Mouse (Mus musculus): ENCODE data around the gene Acss2.

GRCm38 (mm10) chr2:155613326-155613755, 95.6 kb downstream of the Acss2 start:
- TF ChIP-seq CTCF (IDR thresholded peaks at IDR 0.05; ENCODE audit: control insufficient read depth, insufficient read depth, insufficient read length) (no peak), MYOG (IDR thresholded peaks at IDR 0.05; ENCODE audit: control insufficient read depth, extremely low read depth, insufficient read length) (no peak), MAX (IDR thresholded peaks at IDR 0.05) (no peak), MYOD1 (IDR thresholded peaks at IDR 0.05; ENCODE audit: control insufficient read depth, insufficient read length, low read depth) (no peak)
